Mouse (Mus musculus): ENCODE data around the gene 1810055G02Rik. TPM values are rescaled to one million over a fixed set of nuclear protein-coding genes. Genes with fewer than 3 reads are reported as not detected.
A peak's percentile ranks its signal among the peaks of the same experiment; 100 is the strongest.

1810055G02Rik gene
- total RNA-seq, 2 experiments from 2014 or later = 32.5 to 43.3 TPM

- DNase-seq (ENCODE audit: low spot score in 2 of 2) = no peak
Measured at GRCm38 (mm10) chr19:3739650-3740049, 31.6 kb downstream of the 1810055G02Rik start.

GRCm38 (mm10) chr19:3742716-3743115, 34.6 kb downstream of the 1810055G02Rik start:
- no peak for DNase-seq (ENCODE audit: low spot score in 2 of 2)

GRCm38 (mm10) chr19:3743362-3743761, 35.3 kb downstream of the 1810055G02Rik start:
- no peak for DNase-seq (ENCODE audit: low spot score in 2 of 2)

GRCm38 (mm10) chr19:3743851-3744512, 35.9 kb downstream of the 1810055G02Rik start:
- peak; percentile 36 to 60 for DNase-seq (ENCODE audit: low spot score in 2 of 2)

GRCm38 (mm10) chr19:3752621-3753239, 44.6 kb downstream of the 1810055G02Rik start:
- no peak for DNase-seq (ENCODE audit: low spot score in 2 of 2)

- DNase-seq (ENCODE audit: low spot score in 2 of 2) = no peak
Measured at GRCm38 (mm10) chr19:3753240-3753633, 45.1 kb downstream of the 1810055G02Rik start.

GRCm38 (mm10) chr19:3753738-3754137, 45.6 kb downstream of the 1810055G02Rik start:
- DNase-seq (ENCODE audit: low spot score in 2 of 2) = no peak

GRCm38 (mm10) chr19:3757861-3758260, 49.8 kb downstream of the 1810055G02Rik start:
- DNase-seq (ENCODE audit: low spot score in 2 of 2) = no peak

- DNase-seq (ENCODE audit: low spot score in 2 of 2) = no peak
Measured at GRCm38 (mm10) chr19:3765221-3765820, 57.2 kb downstream of the 1810055G02Rik start.

GRCm38 (mm10) chr19:3766378-3766777, 58.3 kb downstream of the 1810055G02Rik start:
- DNase-seq (ENCODE audit: low spot score in 2 of 2) = no peak

GRCm38 (mm10) chr19:3767276-3767780, 59.2 kb downstream of the 1810055G02Rik start, which contains the start of gene Kmt5b:
TSS of gene Kmt5b (plus strand) at chr19:3767421.
- DNase-seq (ENCODE audit: low spot score in 2 of 2) = no peak

Other genes starting within 250 kb of the 1810055G02Rik start
- 100 to 1,000 TPM in 1 of 2 experiments, 10 to 100 TPM in 1; 82.6 to 101 TPM for gene Ppp6r3, start 132.5 kb upstream of the 1810055G02Rik start, total RNA-seq (2021)
- gene Lrp5, start 21.7 kb upstream of the 1810055G02Rik start, total RNA-seq (2021) = 100 to 1,000 TPM; 102 to 103 TPM
- 10 to 100 TPM; 40.3 to 47.9 TPM for gene Kmt5b, start 59.1 kb downstream of the 1810055G02Rik start, total RNA-seq (2021)
- 100 to 1,000 TPM in 1 of 2 experiments, 10 to 100 TPM in 1; 82.1 to 271 TPM for gene Chka, start 143.5 kb downstream of the 1810055G02Rik start, total RNA-seq (2021)
- 10 to 100 TPM; 66.3 to 84.7 TPM for gene Tcirg1, start 198.8 kb downstream of the 1810055G02Rik start, total RNA-seq (2021)
- 100 to 1,000 TPM; 344 to 380 TPM for gene Ndufs8, start 204.5 kb downstream of the 1810055G02Rik start, total RNA-seq (2021)
- gene Aldh3b1, start 221.5 kb downstream of the 1810055G02Rik start, total RNA-seq (2021) = 100 to 1,000 TPM in 1 of 2 experiments, 10 to 100 TPM in 1; 14.4 to 169 TPM
- gene Unc93b1, start 226.9 kb downstream of the 1810055G02Rik start, total RNA-seq (2021) = 10 to 100 TPM; 53.3 to 64.4 TPM